Mouse (Mus musculus): Measurements from ENCODE around the gene Crmp1. TPM values are rescaled to one million over a fixed set of nuclear protein-coding genes. Genes with fewer than 3 reads are reported as not detected.

Gene Crmp1
- total and polyA plus RNA-seq, 3 experiments: not detected

GRCm38 (mm10) chr5:37246138-37246910, 4.6 kb downstream of the Crmp1 start:
- H3K27ac ChIP-seq (ENCODE audit: control insufficient read depth, low read depth, low read length): no peak overlapping the region
- H3K9me3 ChIP-seq (replicated peaks; ENCODE audit: insufficient read depth, low read length): no peaks in the 10 kb centered on the region
- no peak overlapping the region for H3K9ac ChIP-seq (ENCODE audit: control insufficient read depth, low read depth, low read length, poor library complexity, severe bottlenecking)
- H3K4me3 ChIP-seq (ENCODE audit: control insufficient read depth in 1 of 2, insufficient read depth in 1 of 2, low read depth in 2 of 2, low read length in 2 of 2): no peak overlapping the region
- no peak for TF ChIP-seq POLR2AphosphoS5 (IDR thresholded peaks at IDR 0.05; ENCODE audit: borderline replicate concordance, low read depth, low read length)
- TF ChIP-seq E2F4 (IDR thresholded peaks at IDR 0.05; ENCODE audit: borderline replicate concordance, low read depth, low read length): no peak
- no peak for TF ChIP-seq SMC3 (IDR thresholded peaks at IDR 0.05; ENCODE audit: low read depth, low read length)
- no peak for TF ChIP-seq RCOR1 (IDR thresholded peaks at IDR 0.05; ENCODE audit: low read depth, low read length)
- TF ChIP-seq KAT2A (conservative IDR thresholded peaks at IDR 0.05; ENCODE audit: low read depth, low read length): no peak
- TF ChIP-seq TBP (IDR thresholded peaks at IDR 0.05; ENCODE audit: low read depth, low read length): no peak
- no peak for TF ChIP-seq GATA1 (IDR thresholded peaks at IDR 0.05; ENCODE audit: low read depth, low read length)
- TF ChIP-seq MXI1 (IDR thresholded peaks at IDR 0.05; ENCODE audit: low read depth, low read length): no peak
- no peak for TF ChIP-seq MYB (IDR thresholded peaks at IDR 0.05; ENCODE audit: low read depth, low read length)
- TF ChIP-seq TCF12 (IDR thresholded peaks at IDR 0.05; ENCODE audit: low read depth, low read length): no peak
- no peak for TF ChIP-seq ZC3H11A (IDR thresholded peaks at IDR 0.05; ENCODE audit: low read depth, low read length)
- TF ChIP-seq RAD21 (IDR thresholded peaks at IDR 0.05; ENCODE audit: low read depth, low read length): no peak
- no peak for TF ChIP-seq MAZ (IDR thresholded peaks at IDR 0.05; ENCODE audit: low read depth, low read length)
- H3K4me1 ChIP-seq (ENCODE audit: control insufficient read depth in 1 of 2, insufficient read depth in 2 of 2, low read length in 2 of 2): no peaks in the 10 kb centered on the region
- H3K36me3 ChIP-seq (ENCODE audit: control insufficient read depth in 1 of 2, insufficient read depth in 2 of 2, low read length in 2 of 2): no peaks in the 10 kb centered on the region
- no peak for DNase-seq (ENCODE audit: low read depth, low spot score)
- H3K79me2 ChIP-seq (ENCODE audit: control insufficient read depth, insufficient read depth, low read length, poor library complexity): no peaks in the 10 kb centered on the region
- no peaks in the 10 kb centered on the region for H3K27me3 ChIP-seq (ENCODE audit: control insufficient read depth in 1 of 2, insufficient read depth in 2 of 2, low read length in 2 of 2)

- TF ChIP-seq NRF1 (IDR thresholded peaks at IDR 0.05; ENCODE audit: insufficient read depth, low read depth, low read length, poor library complexity, severe bottlenecking) (no peak), ZKSCAN1 (IDR thresholded peaks at IDR 0.05; ENCODE audit: low read depth, low read length) (no peak), SIN3A (IDR thresholded peaks at IDR 0.05; ENCODE audit: low read length) (no peak), EP300 (IDR thresholded peaks at IDR 0.05; ENCODE audit: low read depth in 1 of 2, low read length in 2 of 2) (no peak), MYB (IDR thresholded peaks at IDR 0.05; ENCODE audit: low read depth, low read length) (no peak), CHD1 (IDR thresholded peaks at IDR 0.05; ENCODE audit: low read depth, low read length) (no peak), POLR2AphosphoS2 (IDR thresholded peaks at IDR 0.05; ENCODE audit: low read length) (no peak), KAT2A (conservative IDR thresholded peaks at IDR 0.05; ENCODE audit: low read depth, low read length) (no peak), NELFE (IDR thresholded peaks at IDR 0.05; ENCODE audit: low read depth, low read length) (no peak)
- Histone ChIP-seq H3K27ac (ENCODE audit: control insufficient read depth, low read depth, low read length) (no peak overlapping the region), H3K9ac (ENCODE audit: control insufficient read depth, low read depth, low read length, poor library complexity, severe bottlenecking) (no peak overlapping the region), H3K27me3 (ENCODE audit: control insufficient read depth in 1 of 2, insufficient read depth in 2 of 2, low read length in 2 of 2) (no peaks in the 10 kb centered on the region), H3K36me3 (ENCODE audit: control insufficient read depth in 1 of 2, insufficient read depth in 2 of 2, low read length in 2 of 2) (no peaks in the 10 kb centered on the region), H3K4me1 (ENCODE audit: control insufficient read depth in 1 of 2, insufficient read depth in 2 of 2, low read length in 2 of 2) (no peaks in the 10 kb centered on the region), H3K4me3 (ENCODE audit: control insufficient read depth in 1 of 2, insufficient read depth in 1 of 2, low read depth in 2 of 2, low read length in 2 of 2) (no peak overlapping the region), H3K79me2 (ENCODE audit: control insufficient read depth, insufficient read depth, low read length, poor library complexity) (no peaks in the 10 kb centered on the region), H3K9me3 (replicated peaks; ENCODE audit: insufficient read depth, low read length) (no peaks in the 10 kb centered on the region)
- DNase-seq (ENCODE audit: low read depth, low spot score): no peak
Measured at GRCm38 (mm10) chr5:37247456-37247855, 5.7 kb downstream of the Crmp1 start.

Measured in MEL (cell line).